Mouse (Mus musculus) c-Kit-positive CD71-negative TER-119-negative erythroid progenitor cells, embryonic 14.5 days (primary cell): ENCODE data around the gene Olfr523.
"Not testable (repeated sequence)": the region's sequence is repeated elsewhere in the genome, so short reads cannot be mapped to it uniquely, and the experiment has no call there.

Experiments used
- DNase-seq: peaks from one replicate; pipeline ENCODE4 v3.0.0-alpha.2; 2013; ENCODE audit warnings: low read depth

Olfr523 gene

DNA sequence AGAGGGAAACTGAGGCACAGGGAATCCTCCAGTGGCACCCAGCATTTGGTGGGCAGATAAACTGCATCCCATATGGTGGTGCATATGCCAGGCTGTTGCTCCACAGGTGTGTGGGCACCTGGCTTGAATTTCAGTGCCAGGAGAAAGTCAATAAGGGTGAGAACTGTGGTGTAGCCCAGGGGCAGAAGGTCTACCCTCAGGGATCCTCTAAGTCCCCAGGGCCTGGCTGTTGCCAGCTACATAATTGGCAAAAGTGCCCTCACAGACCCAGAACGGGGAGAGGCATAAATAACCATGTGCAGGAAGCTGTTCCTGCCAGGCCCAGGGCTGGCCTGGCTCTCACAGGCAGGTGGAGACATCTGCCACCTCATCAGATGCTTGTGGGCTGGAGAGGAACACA lies at the start of gene Olfr523:
TSS of gene Olfr523 (plus strand) at position 282 of the 400 bp plus-strand sequence.
- DNase-seq = no peak

DNA sequence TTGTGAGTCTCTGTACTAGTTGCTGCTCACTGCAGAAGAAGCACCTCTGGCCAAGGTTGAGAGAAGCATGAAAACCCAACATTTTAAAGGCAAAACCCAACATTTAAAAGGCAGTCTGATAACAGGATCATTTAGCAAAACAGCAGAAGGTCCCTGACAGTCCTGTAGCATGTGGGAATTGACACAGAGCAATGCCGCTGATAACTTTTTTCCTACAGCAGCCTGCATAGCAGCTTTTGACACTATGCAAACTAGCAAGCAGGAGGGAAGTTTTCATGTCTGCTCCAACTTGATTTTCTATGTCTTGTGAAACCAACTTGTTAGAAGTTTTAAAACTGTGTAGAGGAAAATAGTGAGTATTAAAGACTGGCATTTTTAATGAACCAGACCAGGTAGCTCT lies 48.6 kb upstream of the Olfr523 start:
- no peak for DNase-seq

DNA sequence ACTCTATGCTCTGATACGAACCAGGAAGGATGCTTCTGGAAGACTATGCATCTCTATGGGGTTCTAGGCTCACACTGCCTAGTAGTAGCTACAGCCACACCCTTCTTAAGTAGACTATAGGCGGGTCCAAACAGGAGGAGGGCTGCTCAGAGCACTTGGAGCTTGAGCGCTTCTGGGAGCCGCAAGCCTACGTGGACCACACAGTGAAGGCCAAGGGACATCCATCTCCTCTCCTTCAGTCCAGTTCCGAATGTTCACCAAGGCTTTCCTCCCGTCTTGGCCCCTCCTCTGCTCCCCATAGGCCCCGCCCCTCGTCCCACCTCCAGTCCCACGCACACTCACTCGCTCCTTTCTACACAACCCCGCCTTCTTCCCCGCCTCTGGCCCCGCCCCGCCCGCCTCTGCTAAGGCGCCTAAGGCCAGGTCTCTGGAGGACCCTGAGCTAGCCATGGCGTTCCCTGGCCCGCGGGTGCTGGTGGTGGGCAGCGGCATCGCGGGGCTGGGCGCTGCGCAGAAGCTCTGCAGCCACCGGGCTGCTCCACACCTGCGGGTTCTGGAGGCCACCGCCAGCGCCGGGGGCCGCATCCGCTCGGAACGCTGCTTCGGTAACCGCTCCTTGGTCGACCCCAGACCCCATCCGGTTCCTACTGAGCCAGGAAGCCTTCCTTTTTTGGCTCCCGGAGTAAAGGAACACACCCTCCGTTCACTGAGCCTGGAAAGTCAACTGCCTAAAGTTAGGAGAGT lies 47.6 kb upstream of the Olfr523 start:
- DNase-seq = peak; percentile 85

DNA sequence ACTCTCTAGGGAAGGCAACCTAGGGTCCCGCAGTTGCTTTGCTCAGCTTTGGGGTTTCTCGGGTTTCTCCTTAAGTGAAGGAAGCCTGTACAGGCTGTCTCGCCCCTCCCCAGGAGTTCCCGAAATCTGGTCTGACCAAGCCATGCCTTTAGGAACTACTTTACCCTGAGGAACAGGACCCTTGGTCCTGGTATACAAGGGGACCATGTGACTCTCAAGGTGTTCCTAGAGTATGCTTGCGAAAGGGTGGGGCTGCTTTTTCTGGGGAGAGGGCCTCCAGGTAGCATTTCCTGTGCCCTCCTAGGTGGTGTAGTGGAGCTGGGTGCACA lies 47.0 kb upstream of the Olfr523 start:
- DNase-seq = no peak

DNA sequence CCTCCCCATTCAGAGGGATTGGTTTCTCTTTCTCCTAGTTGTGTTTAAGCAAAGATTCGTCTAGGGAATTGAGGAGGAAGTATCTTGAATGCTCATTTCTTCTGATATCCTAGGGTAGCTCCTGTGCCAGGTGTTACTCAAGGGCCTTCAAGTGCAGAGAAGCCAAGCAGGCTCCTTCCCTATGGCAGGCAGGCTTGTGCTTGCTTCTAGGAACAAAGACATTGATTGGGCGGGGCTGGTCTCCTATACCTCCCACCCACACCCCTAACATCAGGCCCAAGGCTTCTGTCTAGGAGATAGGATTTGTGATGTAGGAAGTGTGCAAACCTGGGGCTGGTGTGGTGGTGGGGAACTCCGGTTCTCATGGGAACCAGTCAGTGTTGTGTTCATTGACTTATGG lies 46.1 kb upstream of the Olfr523 start:
- no peak for DNase-seq

DNA sequence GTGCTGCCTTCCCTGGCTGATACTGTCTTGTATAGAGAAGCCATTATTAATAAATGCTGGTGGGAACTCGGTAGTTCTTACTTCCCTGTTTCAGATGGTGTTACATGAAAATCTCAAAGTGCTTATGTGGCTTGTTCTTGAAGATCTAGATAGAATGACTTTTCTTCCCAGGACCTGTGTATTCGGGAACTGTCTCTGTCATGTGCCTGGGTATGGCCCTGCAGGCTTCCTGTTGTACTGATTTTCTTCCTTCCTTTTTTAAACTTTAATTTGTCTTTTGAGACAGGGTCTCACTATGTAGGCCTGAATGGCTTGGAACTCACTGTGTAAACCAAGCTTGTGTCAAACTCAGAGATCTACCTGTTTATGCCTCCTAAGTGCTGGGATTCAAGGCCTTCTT lies 45.1 kb upstream of the Olfr523 start:
- no peak for DNase-seq

DNA sequence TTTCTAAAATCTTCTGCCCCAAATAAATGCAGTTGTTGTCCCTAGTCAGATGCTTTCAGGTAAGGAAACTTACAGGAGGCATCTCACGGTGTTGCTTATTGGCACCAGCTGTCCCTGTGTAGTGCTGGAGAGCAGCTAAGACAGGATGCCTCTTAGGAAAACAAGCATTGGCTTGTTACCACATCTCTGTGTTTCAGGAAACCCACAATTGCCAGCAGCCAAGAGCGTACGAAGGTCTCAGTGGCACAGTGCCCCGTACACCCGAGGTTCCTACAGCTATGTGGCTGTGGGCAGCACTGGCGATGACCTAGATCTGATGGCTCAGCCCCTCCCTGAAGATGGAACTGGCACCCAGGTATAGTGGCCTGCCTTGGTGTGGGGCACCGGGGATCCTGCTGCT lies 40.8 kb upstream of the Olfr523 start:
- not testable (repeated sequence) for DNase-seq

DNA sequence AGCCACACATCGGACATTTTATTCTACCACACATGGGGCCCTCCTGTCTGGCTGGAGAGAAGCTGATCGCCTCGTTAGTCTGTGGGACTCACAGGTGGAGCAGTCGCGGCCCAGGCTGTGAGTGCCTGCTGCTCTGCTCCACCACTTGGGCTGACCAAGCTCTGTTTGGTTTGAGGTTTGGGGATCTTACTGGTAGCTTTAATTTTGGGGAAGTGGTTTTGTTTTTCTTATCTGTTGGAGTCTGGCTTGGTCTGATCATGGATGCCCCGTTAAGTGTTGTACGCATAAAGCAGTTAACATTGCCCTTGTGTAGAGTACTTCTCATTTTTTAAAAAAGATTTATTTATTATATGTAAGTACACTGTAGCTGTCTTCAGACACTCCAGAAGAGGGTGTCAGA lies 39.0 kb upstream of the Olfr523 start:
- DNase-seq = not testable (repeated sequence)

DNA sequence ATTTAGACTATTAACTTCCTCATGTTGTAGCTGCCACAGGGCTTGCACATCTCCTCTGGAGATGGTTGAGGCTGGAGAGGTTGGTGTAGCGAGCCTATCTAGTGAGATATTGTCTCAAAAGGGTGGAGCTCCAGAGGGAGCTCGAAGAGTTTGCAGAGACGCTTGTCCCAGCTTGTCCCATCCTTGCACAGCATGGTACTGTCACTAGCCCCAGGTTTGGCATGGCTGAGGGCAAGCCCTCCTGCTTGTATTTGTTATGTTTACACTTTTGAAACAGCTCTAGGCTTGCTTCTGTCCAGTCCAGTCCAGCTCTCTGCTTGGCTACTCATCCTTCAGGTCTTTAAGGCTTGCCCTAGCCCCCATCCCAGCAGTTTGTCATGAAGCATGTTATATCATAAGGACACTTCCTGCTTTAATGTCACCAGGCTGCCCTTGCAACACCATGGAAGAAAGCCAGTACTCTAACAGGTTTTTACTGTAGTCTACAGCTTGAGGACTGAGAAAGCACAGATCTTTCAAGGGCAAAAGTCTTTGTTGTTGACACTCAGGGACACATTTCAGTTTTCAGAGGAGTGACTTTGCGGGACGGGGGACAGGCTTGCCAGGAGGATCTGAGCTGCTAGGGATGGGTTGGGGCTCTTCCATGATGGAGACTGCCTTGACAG lies 37.8 kb upstream of the Olfr523 start:
- no peak for DNase-seq

DNA sequence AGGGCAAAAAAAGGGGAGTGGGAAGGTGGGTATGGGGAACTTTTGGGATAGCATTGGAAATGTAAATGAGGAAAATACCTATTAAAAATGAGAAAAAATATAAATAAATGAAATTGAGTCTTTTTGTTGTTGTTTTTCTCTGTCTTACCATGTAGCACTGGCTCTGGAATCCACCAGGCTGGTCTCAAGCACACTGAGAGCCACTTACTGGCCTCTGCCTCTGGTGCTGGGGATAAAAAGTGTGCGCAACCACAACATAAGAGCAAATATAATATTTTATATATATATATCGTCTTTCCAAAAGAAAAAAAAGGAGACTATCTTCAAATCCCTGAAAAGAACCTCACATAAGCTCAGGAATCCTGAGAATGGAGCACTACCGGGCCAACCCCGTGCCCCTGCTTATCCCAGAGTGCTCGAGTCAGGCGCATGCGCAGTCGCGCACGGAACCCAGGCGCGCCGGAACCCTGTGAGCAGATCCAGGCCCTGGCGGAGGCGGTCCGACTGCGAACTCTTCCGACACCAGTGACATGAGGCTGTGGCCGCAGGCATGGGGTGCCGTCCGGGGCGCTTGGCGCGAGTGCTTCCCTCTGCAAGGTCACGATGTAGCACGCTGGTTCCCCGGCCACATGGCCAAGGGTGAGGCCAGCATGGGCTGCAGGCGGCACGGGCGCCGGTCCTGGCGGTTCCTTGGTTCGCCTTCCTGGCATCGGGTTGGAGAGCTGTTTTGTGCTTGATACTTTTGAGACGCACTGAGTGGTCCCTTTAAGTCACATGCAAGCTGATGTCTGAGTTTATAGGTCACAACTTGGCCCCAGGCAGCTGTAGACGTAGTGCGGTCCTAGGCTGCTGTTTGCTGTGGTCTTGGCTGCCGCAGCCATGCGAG lies 35.6 kb upstream of the Olfr523 start, which contains the start of gene Mtg1:
TSS of gene Mtg1 (plus strand) at position 430 of the 886 bp plus-strand sequence.
- peak; percentile 84 for DNase-seq

DNA sequence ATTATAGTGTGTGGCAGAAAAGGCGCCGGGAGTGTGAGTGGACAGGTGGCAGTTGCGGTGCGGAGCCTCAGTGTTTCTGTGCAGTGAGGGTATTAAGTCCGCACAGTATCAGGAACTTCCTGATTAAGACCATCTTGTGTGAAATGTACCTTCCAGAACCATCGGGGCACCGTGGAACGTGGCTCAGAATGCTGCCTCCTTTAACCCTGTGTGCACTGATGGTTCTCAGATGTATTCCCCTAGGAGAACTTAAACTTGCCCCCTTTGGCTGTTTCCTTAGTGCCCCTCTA lies 35.1 kb upstream of the Olfr523 start:
- DNase-seq = no peak

DNA sequence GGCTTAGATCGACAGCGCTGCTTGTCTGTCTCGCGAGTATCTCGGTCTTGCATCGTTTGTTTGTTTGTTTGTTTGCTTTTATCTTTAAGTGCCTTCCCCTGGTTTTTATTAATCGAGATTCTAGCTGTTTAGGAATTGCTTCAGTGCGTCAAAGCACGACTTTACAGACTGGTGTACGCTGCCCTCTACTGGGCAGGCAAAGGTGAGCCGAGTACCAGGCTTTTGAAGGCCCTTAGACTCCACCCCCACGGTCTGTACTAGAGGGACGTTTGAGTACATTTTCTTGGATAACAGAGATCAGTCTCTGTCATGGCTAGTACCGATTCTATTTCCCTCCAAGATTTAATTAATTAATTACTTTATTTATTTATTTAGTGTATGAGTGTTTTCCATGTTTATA lies 31.7 kb upstream of the Olfr523 start:
- DNase-seq = peak; percentile 65

DNA sequence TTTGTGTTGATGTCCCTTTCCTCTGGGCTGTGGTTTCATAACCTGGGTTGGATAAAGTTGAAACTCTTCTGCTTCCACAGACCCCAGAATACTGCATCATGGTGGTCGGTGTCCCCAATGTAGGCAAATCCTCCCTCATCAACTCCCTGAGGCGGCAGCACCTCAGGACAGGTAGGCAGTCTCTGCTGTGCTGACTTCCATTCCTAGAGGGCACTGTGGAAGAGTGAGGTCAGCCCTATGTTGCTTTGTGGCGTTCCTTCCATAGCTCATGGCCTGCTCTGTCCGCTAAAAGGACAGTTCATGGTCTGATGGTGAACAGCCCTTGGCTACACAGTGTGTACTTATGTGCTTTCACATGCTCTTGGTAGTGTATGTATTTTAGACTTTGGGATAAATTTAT lies 28.5 kb upstream of the Olfr523 start:
- DNase-seq = no peak

DNA sequence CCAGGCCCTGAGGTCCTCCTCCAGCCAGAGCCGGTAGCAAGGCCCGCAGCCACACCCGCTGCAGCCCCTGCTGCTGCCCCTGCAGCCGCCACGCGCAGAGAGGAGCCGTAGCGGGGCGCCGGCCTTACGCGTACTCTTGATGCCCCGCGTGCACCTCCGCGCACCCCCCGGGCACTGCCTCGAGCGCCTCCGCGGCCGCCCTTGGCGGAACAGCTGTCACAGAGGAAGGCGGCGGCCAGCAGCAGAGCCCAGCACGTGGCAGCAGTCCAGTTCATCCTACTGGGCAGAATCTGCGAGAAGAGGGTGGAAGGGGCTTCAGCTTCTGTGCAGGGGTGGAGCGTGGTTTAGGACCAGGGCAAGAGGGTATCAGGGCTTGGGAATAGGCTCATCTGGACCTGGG lies 19.6 kb upstream of the Olfr523 start:
- DNase-seq = no peak

DNA sequence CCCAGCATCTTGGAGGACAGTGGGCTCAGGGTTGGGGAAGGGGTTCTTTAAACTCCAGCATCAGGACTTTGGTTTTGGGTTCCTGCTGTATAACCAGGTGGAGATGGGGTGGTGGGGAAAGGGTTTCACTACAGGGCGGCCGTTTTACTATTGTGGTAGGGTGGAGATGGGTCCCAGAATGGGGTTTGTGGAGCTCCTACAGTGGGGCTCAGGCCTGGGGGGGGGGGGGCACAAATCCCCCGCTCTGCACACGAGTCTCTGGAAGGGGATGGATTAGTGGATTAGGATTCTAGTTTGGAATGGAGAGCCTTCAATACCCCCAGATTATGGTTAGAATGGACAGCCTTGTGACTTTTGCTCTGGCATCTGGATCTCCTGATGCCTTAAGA lies 19.2 kb upstream of the Olfr523 start:
- no peak for DNase-seq

DNA sequence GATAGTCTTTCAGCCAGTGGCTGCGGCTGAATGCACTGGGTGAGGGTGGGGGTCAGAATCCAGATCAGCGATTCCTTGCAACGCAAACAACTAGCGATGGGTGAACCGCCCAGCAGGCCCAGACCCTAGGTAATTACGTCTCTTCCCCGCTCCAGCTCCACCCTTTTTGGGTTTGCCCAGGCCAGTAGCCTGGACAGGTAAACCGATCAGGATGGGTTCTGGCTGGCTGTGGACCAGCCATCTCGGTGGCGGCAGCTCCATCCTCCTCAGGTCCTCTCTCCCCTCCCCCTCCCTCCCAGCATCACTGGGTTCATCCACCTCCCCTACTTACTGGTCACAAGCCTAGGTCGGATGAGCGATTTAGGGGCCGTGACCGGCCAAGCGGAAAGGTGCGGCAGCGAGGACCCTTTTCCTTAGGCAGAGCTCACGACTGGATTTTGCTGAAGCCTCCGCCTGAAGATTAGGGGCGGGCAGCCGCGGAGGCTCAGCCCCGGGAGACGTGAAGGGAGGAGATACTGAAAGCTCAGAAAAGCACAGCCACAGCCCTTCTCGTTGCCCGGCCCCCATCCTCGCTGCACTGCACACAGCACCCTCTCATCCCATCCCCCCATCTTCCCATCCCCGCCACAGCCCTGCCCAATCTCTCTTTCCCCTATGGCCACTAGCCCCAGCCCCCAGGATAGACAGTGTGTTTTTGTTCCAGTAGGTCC lies 18.6 kb upstream of the Olfr523 start, which contains the start of gene Sprn:
TSS of gene Sprn (minus strand) at position 660 of the 710 bp plus-strand sequence.
- no peak for DNase-seq

DNA sequence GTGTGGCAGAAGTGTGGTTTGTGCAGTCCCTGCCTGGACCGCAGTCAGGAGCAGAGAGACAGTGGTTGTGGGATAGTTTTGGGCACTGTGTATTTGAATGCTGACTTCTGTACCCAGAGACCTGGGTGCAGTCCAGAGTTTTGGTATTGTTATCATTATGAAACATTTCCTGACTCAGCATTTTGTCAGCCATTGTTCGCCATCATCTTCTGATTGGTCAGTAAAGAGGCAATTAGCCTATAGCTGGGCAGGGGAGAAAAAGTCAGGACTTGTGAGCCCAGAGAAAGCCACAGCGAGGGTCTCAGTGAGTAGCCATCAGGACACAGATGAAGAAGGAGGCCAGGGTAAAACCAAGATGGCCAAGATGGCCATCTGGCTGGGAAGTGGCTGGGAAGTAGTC lies 12.7 kb upstream of the Olfr523 start:
- DNase-seq = no peak

DNA sequence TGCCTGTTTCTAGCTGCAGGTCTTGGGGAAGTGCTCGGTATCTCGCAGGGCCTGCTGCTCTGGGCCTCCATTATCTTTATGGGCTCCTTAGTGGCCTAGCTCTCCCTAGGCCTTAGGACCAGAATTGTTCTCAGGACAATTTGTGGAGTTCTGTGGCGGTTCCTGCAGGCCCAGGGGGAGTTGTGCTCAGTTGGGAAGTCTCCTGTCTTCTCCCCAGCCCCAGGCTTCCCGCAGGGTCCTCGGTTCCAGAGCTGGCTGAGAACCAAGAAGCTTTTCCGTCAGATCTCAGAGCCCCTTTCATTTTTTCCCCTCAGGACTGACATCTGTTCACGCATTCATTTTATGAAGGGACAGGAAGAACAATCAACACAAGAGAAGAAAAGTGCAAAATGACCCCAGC lies 8.4 kb upstream of the Olfr523 start, which contains the start of gene Olfr522:
TSS of gene Olfr522 (minus strand) at position 101 of the 400 bp plus-strand sequence.
- no peak for DNase-seq

DNA sequence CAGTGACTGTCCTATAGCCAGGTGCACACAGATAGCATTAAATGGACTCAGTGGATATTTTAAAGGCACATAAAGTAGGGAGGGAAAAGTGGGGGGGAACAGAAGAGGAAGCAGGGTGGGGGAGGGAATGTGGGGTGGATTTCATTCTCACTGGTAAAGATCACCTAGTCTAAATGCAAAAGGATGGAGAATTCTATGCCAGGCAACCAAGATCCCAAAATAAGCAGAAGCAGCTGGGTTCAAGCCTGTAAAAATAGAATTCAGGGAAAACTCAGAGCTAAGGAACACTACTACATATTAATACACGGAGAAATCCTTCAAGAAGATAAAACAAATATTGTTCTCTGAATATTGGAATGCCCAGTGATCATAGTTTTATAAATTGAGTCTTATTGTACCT lies 5.1 kb upstream of the Olfr523 start:
- DNase-seq = no peak

DNA sequence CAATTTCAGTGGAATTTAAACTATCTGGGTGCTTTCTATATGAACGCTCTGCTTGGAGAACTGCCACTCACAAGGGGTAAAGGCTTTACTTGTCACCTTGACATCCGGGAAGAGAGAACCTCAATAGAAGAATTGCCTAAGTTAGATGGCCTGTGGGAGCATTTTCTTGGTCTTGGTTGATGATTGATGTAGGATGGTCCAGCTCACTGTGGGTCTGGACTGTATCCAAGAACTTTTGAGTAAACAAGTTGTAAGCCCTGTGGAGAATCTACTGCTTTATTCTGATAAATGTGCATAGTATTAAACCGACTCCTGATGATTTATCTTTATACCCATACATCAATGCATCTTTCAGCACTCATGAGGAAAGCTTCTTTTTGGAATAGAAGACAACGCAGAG lies 3.6 kb upstream of the Olfr523 start:
- DNase-seq = no peak

DNA sequence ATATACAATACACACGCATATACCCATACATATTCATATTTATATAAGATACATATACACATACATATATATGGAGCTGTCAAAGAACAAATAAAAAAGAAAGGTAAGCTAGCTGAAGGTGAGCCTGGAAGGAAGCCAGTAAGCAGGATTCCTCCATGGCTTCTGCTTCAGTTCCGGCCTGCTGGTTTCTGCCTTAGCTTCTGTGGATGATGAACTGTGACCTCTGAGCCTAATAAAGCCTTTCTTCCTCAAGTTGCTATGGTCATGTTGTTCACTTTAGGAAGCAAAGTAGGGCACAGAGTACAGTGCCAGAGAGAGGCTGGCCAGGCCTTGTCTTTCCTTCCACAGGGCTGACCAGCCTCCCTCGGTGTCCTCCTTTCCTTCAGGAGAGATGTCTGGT lies 2.2 kb upstream of the Olfr523 start:
- no peak for DNase-seq

DNA sequence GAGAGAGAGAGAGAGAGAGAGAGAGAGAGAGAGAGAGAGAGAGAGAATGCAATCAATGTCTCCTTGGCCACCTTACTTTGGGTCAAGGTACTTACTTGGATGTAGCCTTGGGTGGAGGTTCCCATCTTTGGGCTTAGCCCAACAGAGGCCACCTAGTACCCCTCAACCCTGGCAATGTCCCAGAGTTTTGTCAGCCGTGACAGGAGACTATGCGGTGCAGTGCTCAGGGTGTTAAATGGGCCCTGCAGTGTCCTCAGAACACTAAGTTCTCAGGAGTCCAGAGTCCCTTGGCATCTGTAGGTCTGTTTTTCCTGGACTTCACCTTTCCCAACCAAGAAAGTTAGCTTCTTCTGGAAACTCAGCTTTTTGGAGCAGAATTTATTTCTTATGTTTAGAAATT lies 6.2 kb downstream of the Olfr523 start:
- no peak for DNase-seq
